Mouse (Mus musculus) E14TG2a.4 (cell line): ENCODE results near the gene Prm2.

Source experiments
- CTCF ChIP-seq: conservative IDR thresholded peaks from 2 replicates; pipeline ENCODE4 v1.5.1; 2014; ENCODE audit warnings: low read length
- NANOG ChIP-seq: IDR thresholded peaks from 2 replicates; pipeline ENCODE4 v1.6.1; 2014; ENCODE audit warnings: borderline replicate concordance, low read length, mixed read lengths

DNA sequence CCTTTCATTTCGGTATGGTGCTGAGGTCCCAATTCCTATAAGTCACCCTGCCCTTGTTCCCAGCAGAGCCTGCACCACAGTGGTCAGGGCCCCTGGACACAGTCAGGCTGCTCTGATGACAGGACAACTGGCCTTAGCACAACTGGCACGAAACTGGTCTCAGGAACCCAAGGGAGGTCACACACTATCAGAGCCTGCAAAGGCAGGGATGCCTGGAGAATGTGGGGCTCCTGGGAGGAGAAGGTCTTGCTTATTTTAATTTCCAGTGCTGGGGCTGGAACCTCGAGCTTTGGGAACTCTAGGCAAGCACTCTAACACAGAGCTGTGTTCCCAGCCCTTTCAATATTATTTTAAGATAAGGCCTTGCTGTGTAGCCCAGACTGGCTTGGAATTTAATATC, 24.0 kb upstream of the Prm2 start:
- TF ChIP-seq CTCF (no peak), NANOG (no peak)
